Mouse (Mus musculus) left cerebral cortex, postnatal 10 days (tissue): ENCODE data around the gene Il2ra. TPM values are rescaled to one million over a fixed set of nuclear protein-coding genes. Genes with fewer than 3 reads are reported as not detected.

Experiments
- DNase-seq, 2 experiments: peaks; one replicate each; pipeline ENCODE4 v3.0.0; 2021 to 2022; ENCODE audit warnings: low spot score in 2 of 2, mixed read lengths in 1 of 2; ENCODE audit errors: extremely low spot score in 1 of 2
- intact Hi-C: fragments of 180-260 bp; cut with DNase I; formaldehyde crosslinking; loops from one replicate; pipeline ENCODE4 v1.15.1; 2025
- total RNA-seq, 2 experiments: library from RNA; stranded (reverse); gene quantifications; 2 replicates each; pipeline ENCODE4 v1.2.3; 2021

The Il2ra gene
- total RNA-seq, 2 experiments from 2014 or later, result 0.11 to 0.22 TPM

DNA sequence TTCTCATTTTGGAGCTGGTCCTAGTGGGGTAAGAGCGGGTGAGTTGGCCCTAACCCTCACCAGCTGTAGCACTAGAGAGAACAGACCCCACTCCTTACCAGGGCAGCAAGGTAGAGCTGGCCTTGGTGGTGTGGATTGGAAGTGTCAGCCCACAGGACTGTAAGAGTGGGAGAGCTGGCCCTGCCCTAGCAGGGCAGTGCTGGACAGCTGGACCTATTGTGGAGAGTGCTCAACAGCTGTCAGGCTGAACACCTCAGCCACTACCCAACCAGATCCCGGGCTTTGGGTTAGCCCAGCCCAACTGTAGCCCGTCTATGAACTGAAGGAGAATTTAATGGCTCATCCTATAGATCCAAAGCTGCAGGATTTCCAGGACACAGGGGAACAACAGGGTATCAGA, 96.2 kb downstream of the Il2ra start:
- intact Hi-C loops, result no loop called here
- no peak for DNase-seq

DNA sequence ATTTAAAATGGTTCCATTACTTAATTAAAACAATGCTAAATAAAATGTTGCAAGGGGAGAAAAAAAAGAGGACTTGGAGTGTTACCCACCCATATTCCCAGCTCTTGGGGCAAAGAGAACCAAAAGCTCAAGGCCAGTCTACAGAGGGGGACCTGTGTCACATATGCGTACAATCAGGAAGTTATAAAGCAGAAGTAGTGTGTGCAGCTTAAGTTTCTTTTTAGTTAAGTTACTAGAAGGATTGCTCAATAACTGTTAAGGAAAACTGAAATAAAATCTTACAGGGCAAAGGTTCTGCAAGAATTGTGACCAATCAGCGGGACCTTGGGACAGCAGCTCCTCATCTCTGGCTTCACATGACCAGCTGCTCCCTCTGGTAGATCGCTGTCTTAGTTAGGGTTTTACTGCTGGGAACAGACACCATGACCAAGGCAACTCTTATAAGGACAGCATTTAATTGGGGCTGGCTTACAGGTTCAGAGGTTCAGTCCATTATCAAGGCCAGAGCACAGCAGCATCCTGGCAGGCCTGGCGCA, 97.0 kb downstream of the Il2ra start:
- intact Hi-C loops, result no loop called here
- DNase-seq, result no peak

Other genes with a start within 250 kb of the Il2ra start
- 10 to 100 TPM; 23.5 to 29.7 TPM for gene Pfkfb3, start 88.7 kb upstream of the Il2ra start, total RNA-seq
- gene Rbm17, start 38.7 kb upstream of the Il2ra start, total RNA-seq, result 100 to 1,000 TPM in 1 of 2 experiments, 10 to 100 TPM in 1; 97.9 to 109 TPM
- not detected for gene Gm17490, start 16.5 kb upstream of the Il2ra start, total RNA-seq
- gene Il15ra, start 62.5 kb downstream of the Il2ra start, total RNA-seq, result 1 to 10 TPM; 2.9 to 3.8 TPM
- 10 to 100 TPM; 79.0 to 81.3 TPM for gene Fbh1, start 134.8 kb downstream of the Il2ra start, total RNA-seq
- 10 to 100 TPM; 67.6 to 76.4 TPM for gene Ankrd16, start 135.1 kb downstream of the Il2ra start, total RNA-seq